Mouse (Mus musculus) ES-Bruce4 (cell line): ENCODE results near the gene Strn4. TPM values are rescaled to one million over a fixed set of nuclear protein-coding genes. Genes with fewer than 3 reads are reported as not detected.
A peak's percentile ranks its signal among the peaks of the same experiment; 100 is the strongest.

Experiments used
- H3K27ac ChIP-seq: 2 replicates; pipeline ENCODE4 v1.5.1; 2012; ENCODE audit warnings: low read length, inconsistent platforms; ENCODE audit not compliant: insufficient read depth
- H3K27me3 ChIP-seq: 2 replicates; pipeline ENCODE4 v1.6.1; 2012; ENCODE audit warnings: mild to moderate bottlenecking, low read length, inconsistent platforms; ENCODE audit not compliant: control insufficient read depth, poor library complexity, insufficient read depth, severe bottlenecking
- H3K36me3 ChIP-seq: 2 replicates; pipeline ENCODE4 v1.6.1; 2012; ENCODE audit warnings: inconsistent platforms, mild to moderate bottlenecking, low read length, moderate library complexity; ENCODE audit not compliant: control insufficient read depth, poor library complexity, insufficient read depth, severe bottlenecking
- H3K4me1 ChIP-seq: one replicate; pipeline ENCODE4 v1.8.1; 2011; ENCODE audit warnings: low read length; ENCODE audit not compliant: control insufficient read depth, insufficient read depth
- H3K4me3 ChIP-seq: 2 replicates; pipeline ENCODE4 v1.5.1; 2011; ENCODE audit warnings: low read depth, mild to moderate bottlenecking, low read length
- H3K9ac ChIP-seq: 2 replicates; pipeline ENCODE4 v1.6.1; 2012; ENCODE audit warnings: low read depth, mild to moderate bottlenecking, inconsistent platforms; ENCODE audit not compliant: poor library complexity, severe bottlenecking
- H3K9me3 ChIP-seq: replicated peaks from 2 replicates; pipeline ENCODE4 v1.6.1; 2012; ENCODE audit warnings: mild to moderate bottlenecking, low read length, inconsistent platforms; ENCODE audit not compliant: control insufficient read depth, poor library complexity, insufficient read depth, severe bottlenecking
- CTCF ChIP-seq: IDR thresholded peaks from one replicate; pipeline ENCODE4 v1.8.1; 2011; ENCODE audit warnings: low read depth, low read length
- EP300 ChIP-seq: IDR thresholded peaks from 2 replicates; pipeline ENCODE4 v1.6.1; 2011; ENCODE audit warnings: low read depth, low read length; ENCODE audit not compliant: insufficient read depth
- POLR2A ChIP-seq: IDR thresholded peaks from one replicate; pipeline ENCODE4 v1.8.1; 2011; ENCODE audit warnings: low read length; ENCODE audit not compliant: insufficient read depth
- polyA plus RNA-seq: library from polyadenylated mRNA; stranded (reverse); fragments of >200 nt; gene quantifications from 2 replicates; pipeline ENCODE4 v1.2.4, GENCODE M21; 2011; ENCODE audit warnings: low read depth; ENCODE audit not compliant: missing spikeins, insufficient read depth, insufficient read length

Strn4 gene
- polyA plus RNA-seq, 1 experiment, result 53.5 TPM

- H3K4me1 ChIP-seq, result no peaks in the 10 kb centered on the region
- no peak overlapping the region for H3K9ac ChIP-seq
- H3K9me3 ChIP-seq, result no peaks in the 10 kb centered on the region
- no peaks in the 10 kb centered on the region for H3K27me3 ChIP-seq
- H3K27ac ChIP-seq, result no peak overlapping the region
- no peaks in the 10 kb centered on the region for H3K36me3 ChIP-seq
- TF ChIP-seq CTCF, result no peak
- no peak for TF ChIP-seq POLR2A
- TF ChIP-seq EP300, result no peak
- H3K4me3 ChIP-seq, result no peak overlapping the region
These were observed 51.8 kb downstream of the Strn4 start for GRCm38 (mm10) chr7:16867488-16867887.

GRCm38 (mm10) chr7:16869497-16869896 lies 53.8 kb downstream of the Strn4 start:
- H3K4me3 ChIP-seq, result peak overlapping the region; percentile 60
- no peak overlapping the region for H3K27ac ChIP-seq
- no peaks in the 10 kb centered on the region for H3K27me3 ChIP-seq
- no peaks in the 10 kb centered on the region for H3K4me1 ChIP-seq
- TF ChIP-seq CTCF, result no peak
- TF ChIP-seq EP300, result no peak
- no peak for TF ChIP-seq POLR2A
- H3K9me3 ChIP-seq, result no peaks in the 10 kb centered on the region
- H3K9ac ChIP-seq, result 0 out of 2 replicates have a peak overlapping the region, but pooled peaks have one; percentile 6
- H3K36me3 ChIP-seq, result no peaks in the 10 kb centered on the region

DNA sequence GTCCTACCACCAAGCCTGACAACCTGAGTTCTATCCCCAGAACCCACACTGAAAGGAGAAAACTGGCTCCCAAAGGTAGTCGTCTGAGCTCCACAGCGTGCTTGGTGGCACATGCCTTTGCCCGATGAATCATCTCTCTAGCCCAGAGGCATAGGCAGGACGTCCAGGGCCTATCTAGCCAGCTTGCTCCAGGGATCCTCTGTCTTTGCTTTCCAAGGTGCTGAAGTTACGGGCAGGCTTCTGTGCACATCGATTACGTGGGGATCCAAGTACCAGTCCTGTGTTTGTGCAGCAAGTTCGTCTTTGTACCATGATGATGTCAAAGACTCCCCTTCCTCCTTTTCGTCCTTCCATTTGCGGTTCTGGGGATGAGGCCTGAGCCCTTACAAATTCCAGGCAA lies 55.9 kb downstream of the Strn4 start:
- Histone ChIP-seq H3K9me3 (no peaks in the 10 kb centered on the region), H3K4me1 (no peaks in the 10 kb centered on the region), H3K27me3 (no peaks in the 10 kb centered on the region), H3K36me3 (no peaks in the 10 kb centered on the region), H3K9ac (no peak overlapping the region), H3K27ac (no peak overlapping the region), H3K4me3 (no peak overlapping the region)
- TF ChIP-seq EP300 (no peak), POLR2A (no peak), CTCF (no peak)

- Histone ChIP-seq H3K27ac (no peak overlapping the region), H3K9ac (no peak overlapping the region)
These were observed 56.8 kb downstream of the Strn4 start for GRCm38 (mm10) chr7:16872478-16872877.

GRCm38 (mm10) chr7:16873392-16873791 lies 57.7 kb downstream of the Strn4 start:
- no peak for TF ChIP-seq POLR2A
- no peak for TF ChIP-seq CTCF
- no peak for TF ChIP-seq EP300
- Histone ChIP-seq H3K4me3 (no peak overlapping the region), H3K27ac (no peak overlapping the region), H3K27me3 (no peaks in the 10 kb centered on the region), H3K9me3 (no peaks in the 10 kb centered on the region), H3K4me1 (no peaks in the 10 kb centered on the region), H3K9ac (no peak overlapping the region), H3K36me3 (no peaks in the 10 kb centered on the region)

More at GRCm38 (mm10) chr7:16872478-16872877, 56.8 kb downstream of the Strn4 start:
- H3K4me3 ChIP-seq, result no peak overlapping the region
- H3K4me1 ChIP-seq, result no peaks in the 10 kb centered on the region
- no peaks in the 10 kb centered on the region for H3K36me3 ChIP-seq
- H3K9me3 ChIP-seq, result no peaks in the 10 kb centered on the region
- no peaks in the 10 kb centered on the region for H3K27me3 ChIP-seq
- TF ChIP-seq POLR2A, result no peak
- TF ChIP-seq CTCF, result no peak
- no peak for TF ChIP-seq EP300

DNA sequence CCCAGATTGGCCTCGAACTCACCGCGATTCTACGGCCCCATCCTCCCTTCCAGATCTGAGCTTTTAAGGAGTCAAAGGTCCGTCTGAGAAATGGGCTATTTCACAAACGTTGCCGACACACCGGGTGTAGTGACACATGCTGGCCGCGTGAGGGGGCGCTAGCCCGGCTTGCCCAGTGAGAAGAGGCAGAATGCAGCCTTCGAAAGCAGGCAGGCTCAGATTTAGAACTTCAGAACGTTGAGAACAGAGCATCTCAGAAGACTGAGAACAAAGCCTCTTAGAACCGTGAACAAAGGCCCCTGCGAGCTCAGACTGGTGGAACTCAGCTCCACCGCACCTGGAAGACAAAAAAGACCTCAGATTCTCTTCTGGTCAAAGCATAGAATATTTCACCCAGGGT lies 58.5 kb downstream of the Strn4 start:
- Histone ChIP-seq H3K4me1 (no peaks in the 10 kb centered on the region), H3K27me3 (no peaks in the 10 kb centered on the region), H3K36me3 (no peaks in the 10 kb centered on the region), H3K27ac (peak overlapping the region; percentile 71), H3K4me3 (peak overlapping the region; percentile 59), H3K9ac (peak overlapping the region; percentile 48), H3K9me3 (no peaks in the 10 kb centered on the region)
- TF ChIP-seq POLR2A, result no peak
- 0 out of 2 replicates have a peak, but pooled peaks have one; percentile 46 for TF ChIP-seq EP300
- TF ChIP-seq CTCF, result peak; percentile 97
